Mouse (Mus musculus) layer of hippocampus, postnatal 10 days (tissue): Measurements from ENCODE around the gene Cdc27. TPM values are rescaled to one million over a fixed set of nuclear protein-coding genes. Genes with fewer than 3 reads are reported as not detected.
"Not testable (repeated sequence)": the region's sequence is repeated elsewhere in the genome, so short reads cannot be mapped to it uniquely, and the experiment has no call there.

Experiments
- DNase-seq, 2 experiments: peaks; one replicate each; pipeline ENCODE4 v3.0.0; 2021; ENCODE audit warnings: low spot score in 2 of 2
- total RNA-seq, 2 experiments: library from RNA; stranded (reverse); gene quantifications; 2 replicates each; pipeline ENCODE4 v1.2.3; 2021

The Cdc27 gene
- total RNA-seq, 2 experiments from 2014 or later, result 52.3 to 65.8 TPM

DNA sequence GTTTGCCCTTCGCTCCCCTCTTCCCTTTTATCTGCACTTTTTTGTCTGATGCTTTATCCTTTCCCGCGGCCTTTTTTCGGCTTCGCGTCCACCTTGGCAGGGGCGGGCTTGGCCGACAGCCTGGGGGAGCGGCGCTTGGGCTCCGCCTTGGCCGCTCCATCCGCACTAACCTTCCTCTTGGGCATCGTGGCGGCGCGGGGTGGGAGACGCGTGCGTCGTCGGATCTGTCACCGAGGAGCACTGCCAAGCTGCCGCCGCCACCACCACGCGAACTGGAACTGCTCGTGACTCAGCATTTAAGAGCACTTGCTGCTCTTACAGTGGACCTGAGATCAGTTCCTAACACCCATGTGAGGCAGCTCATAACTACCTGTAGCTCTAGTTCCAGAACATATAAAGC lies 21.0 kb upstream of the Cdc27 start:
- peak; percentile 40 to 43 for DNase-seq

DNA sequence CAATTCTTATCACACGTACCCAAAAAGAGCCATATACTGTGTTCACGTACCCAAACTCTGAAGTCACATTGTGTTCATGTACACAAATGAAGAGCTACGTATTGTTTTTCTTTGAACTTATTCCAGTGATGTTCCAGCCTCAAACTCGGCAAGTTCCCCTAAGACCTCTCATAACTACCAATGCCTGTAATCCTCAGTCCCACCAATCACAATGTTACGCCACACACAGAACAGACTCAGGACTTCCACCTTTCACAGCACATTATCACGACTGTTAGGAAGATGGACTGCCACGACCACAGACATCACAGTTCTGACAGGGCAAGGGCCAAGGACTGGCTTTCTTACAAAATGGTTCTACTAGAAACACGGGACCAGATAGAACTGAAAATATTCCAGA lies 20.1 kb upstream of the Cdc27 start:
- not testable (repeated sequence) for DNase-seq

DNA sequence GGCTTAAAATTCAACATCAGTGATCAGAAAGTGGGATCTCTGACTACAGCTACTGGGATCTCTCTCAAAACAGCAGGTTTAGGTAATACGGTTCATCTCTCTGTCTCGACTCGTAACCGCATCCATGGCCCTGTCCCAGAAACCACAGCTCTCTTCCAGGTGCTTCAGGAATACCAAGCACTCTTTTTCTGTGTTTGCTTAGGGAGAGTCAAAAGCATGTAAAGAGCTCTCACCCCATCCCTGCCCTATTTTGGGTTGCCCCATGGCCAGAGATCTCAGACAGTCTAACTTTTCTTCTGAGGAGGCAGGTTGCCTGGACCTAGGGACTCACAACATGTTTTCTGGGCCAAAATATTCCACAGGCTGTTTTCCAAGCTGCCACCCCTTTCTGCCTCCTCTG lies 17.9 kb upstream of the Cdc27 start:
- no peak for DNase-seq

DNA sequence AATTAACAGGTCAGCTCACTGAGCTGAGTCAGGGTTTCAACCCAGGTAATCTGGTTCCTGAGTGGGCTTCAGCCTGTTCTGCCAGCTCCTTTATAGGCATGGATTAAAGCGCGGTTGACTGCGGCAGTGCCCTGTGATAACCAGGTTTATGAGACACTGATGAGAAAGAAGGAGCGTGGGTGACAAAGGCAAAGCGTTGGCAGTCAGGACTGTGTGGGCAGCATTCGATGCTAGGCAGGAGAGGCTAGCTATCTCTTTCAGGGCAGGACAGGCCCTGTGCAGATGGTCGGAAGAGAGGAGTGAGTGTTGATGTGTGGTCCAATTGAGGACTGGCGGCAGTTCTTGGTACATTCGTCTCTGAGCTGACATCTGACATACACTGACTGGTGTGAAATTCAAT lies 17.3 kb upstream of the Cdc27 start:
- no peak for DNase-seq

DNA sequence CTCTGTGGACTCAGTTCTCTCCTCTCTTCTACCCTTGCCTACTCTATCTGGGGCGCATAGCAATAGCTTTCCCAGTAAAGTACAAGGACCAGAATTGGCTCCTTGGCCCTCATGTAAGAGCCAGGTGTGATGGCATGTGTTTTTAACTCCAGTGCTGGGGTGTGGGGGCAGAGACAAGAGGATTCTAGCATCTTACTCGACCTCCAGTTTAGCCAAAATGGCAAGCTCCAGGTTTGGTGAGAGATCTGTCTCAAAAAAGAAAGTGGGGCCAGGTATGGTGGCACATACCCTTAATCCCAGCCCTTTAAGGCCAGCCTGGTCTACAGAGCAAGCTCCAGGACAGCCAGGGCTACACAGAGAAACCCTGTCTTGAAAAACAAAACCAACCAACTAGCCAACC lies 16.4 kb upstream of the Cdc27 start:
- DNase-seq, result no peak

DNA sequence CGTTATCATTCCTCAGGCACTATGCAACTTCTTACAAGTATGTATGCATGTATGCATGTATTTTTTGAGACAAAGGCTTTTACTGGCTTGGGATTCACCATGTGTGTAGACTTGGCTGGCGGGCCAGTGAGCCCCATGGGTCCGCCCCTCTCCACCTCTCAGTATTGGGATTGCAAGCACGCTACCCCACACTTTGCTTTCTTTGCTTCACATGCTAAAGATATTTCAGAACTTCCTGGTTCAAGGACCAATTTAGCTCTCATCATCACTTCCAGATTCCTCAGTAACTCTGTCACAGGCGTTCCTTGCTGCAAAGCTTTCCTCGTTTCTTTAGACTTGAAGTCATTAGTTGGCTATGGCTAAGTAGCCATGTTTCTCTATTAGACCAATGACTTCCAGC lies 15.7 kb upstream of the Cdc27 start:
- no peak for DNase-seq

DNA sequence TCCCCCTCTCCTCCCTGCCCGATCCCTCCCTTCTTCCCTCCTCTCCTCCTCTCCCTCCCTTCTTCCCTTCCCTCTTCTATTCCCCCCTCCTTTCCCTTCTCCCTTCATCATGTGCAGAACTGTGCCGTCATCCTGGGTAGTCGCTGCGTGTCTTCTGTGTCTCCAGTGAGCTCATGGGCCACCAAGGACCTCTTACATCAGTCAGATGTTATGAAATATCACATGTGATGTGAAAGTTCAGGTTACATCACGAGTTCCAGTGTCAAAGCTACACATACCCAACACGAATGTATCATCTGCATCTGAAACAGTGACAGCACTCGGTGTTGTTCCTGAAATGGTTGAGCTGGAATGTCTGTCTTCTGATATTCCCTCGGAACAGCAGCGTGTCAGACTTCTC lies 14.8 kb upstream of the Cdc27 start:
- DNase-seq, result no peak

DNA sequence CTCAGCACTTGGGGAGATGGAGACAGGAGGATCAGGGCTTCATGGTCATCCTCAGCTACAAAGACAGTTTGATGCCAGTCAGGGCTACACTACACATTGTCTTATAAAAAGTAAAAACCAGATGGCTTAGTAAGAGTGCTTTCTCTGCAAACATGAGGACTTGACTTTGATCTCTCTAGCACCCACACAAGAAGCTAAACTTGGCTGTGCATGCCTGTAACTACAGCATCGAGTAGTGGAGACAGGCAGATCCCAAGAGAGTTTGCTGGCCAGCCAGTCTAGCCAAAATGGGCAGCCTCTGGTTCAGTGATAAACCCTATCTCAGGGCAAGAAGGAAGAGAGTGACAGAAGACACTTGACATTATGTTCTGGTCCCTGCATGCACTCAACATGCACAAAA lies 13.1 kb upstream of the Cdc27 start:
- DNase-seq, result no peak

DNA sequence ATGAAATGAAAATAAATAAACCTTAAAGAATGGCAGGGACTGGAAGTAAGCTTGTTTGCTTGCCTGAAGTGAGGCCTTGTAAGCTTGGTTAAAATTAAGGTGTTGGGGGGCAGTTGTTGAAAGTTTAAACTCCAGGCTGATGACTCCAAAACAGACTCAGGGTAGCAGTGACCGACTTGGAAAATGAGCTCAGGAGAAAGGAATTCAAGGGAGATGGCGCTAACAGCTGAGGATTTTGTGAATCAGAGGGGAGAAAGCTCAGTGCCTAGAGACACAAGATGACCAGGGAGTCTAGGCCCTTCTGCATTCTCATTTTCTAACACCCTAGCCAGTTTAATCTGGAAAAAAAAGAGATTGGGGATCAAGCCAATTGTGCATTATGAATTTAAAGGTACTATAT lies 10.6 kb upstream of the Cdc27 start:
- no peak for DNase-seq

DNA sequence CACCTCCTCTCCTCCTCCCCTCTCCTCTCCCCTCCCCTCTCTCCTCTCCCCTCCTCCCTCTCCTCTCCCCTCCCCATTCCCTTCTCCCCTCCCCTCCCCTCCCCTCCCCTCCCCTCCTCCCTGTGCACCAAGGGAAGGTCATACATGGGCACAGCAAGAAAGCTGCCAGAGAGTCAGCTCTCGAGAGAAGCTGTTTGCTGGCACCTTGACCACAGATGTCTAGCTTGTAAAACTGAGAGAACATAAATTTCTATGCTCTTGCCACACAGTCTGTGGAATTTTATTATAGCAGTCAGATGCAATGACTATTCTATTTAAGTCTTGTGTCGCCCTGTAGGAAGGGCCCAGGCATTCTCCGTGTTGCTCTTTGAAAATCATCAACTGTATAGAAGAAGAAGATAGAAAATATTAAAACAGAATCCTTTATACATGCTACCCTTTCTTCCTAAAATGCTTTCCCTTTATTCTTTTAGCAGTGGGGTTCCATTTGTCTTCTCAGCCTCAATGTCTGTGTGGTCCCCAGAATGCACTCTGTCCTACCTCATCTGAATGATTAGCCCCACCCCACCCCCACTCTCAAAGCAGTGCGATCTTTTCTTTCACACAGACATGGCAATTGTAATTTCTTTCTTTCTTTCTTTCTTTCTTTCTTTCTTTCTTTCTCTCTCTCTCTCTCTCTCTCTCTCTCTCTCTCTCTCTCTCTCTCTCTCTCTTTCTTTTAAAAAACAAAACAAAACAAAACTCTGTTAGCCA lies 8.4 kb upstream of the Cdc27 start:
- DNase-seq, result no peak

DNA sequence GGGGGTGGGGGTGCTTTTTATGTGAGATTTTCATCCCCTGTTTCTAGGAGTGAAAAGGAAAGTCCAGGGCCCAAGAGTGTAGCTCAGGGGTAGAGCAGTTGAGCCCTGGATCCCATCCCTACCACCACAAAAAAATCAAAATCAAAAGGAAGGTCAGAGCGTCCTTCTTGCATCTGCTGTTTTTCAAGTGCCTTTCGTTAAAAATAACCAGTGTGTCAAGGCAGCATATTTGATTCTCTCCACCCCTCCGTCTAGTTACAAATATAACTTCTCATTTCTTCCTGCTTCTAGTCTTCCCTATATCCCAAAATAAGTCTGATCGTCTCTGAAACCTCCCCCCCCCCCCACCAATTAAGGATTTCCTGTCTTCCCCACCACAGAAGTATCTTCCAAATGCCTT lies 7.6 kb upstream of the Cdc27 start:
- no peak for DNase-seq

DNA sequence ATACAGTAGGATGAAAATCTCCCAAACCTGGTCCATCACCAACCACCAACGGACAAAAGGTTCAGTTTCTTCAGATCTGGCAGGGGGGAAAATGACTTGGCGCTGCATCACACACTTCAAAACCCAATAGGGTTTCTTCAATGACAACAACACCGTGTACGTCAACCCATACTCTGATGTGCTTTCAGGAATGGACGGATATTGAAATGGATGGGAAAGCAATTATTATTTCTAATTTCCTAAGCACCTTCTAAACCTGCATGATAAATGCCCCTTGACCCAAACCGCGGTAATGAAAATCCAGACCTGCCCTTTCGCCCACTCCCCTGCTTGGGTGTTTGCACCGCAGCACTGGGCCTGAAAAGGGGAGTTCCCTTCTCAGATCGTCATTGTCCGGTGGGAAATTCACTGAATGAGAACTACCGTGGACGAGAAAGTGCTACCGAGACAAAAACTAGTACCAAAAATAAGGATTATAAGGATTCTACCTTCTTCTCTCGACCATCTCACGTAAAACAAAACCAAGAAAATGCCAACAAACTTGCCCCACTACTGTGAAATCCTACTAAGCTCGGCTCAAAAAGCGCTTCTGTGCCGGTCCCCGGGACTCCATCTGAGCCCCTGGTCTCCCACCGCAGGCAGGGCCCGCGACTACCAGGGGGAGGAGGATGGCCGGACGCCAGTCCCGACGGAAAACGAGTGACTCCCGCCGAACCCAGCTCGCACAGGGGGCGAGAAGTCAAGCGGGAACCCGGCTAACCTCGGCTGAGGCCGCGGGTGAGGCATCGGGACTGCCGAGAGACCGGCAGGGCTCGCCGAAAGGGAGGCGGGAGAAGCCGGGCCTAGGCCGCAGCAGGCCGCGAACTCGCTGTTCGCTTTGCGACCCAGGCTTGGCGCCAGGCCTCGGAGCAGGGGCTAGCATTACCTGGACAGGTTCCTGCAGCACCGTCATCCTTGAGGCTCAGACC lies 698 bp downstream of the Cdc27 start:
- DNase-seq, result peak; percentile 25 to 86

DNA sequence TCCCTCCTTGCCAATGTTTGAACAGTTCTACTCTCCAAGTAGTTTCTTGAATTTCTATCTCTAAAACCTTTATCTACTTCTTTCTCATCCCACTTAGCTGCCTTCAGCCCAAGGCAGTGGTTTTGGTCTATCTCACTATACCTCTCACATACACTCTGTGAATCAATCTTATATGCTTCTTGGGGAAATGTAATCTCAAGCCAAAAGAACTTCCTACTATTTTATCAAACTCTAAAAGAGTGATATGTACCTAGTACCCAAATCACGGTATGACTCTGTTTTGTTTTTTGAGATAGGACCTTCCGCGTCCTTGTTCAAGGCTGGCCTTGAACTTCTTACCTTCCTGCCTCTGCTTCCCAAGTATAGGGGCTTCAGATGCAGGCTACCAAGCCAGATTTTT lies 2.9 kb downstream of the Cdc27 start:
- no peak for DNase-seq

DNA sequence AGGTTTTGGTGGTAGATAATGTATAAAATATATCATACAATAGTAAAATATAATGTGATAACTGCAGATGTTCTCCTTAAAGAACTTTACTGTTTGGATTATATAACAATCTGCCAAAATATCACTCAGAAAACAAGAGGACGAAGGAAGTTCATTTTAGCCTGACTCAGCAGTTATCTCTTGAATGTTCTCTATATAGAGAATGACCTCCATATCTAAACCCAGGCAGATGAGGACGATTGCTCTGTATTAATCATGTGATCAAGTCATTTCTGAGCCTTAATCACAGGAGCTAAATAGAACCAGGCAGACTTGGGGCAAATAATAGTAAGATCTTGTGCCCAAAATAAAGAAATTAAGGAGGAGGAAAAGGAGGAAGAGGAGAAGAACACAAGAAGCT lies 5.9 kb downstream of the Cdc27 start:
- no peak for DNase-seq

DNA sequence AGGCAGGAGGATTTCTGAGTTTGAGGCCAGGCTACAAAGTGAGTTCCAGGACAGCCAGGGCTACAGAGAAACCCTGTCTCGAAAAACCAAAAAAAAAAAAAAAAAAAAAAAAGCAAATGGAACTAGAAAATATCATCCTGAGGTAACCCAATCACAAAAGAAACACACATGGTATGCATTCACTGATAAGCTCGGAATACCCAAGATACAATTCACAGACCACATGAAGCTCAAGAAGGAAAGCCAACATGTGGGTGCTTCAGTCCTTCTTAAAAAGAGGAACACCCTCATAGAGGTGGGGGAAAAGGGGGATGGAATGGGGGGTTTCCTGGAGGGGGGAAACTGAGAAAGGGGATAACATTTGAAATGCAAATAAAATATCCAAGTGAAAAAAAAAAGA lies 7.1 kb downstream of the Cdc27 start:
- not testable (repeated sequence) for DNase-seq

DNA sequence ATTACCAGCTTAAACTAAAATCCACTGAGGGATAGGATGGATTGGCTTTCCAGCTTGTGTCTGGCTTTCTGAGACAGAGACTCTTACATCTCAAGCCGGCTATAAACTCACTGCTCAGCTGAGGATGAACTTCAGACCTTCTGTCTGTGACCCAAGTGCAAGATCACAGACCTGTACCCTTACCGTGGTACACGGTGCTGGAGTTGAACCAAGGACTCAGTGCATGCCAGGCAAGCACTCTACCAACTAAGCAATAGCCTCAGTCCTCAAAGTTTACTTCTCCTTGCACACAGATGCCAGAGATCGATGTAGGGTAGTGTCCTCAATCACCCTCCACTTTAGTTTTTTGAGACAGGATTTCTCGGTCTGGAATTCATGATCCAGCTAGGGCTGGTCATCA lies 10.6 kb downstream of the Cdc27 start:
- no peak for DNase-seq

DNA sequence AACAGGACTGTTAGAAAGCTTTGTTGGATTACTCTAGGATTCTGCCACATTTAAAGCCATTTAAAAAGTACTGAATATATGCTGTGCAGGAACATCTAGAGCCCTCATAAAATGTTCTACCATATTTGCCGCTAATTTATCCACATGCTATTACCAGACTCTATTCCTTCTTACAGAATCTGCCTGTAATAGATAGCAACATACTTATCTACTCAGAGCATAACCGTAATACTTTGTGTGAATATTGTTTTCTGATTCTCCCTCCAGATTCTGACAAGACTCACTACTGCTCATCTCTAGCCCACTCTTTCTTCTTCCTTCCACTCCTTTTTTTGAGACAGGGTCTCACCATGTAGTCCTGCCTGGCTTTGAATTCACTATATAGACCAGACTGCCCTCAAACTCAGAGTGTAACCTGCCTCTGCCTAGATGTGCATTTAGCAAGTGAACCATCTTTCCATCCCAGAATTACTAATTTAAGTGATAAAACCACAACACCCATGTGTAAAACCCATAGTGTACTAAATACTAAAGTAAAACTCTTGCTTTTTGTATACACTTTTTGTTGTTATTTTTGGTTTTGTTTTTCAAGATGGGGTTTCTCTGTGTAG lies 12.4 kb downstream of the Cdc27 start:
- no peak for DNase-seq

DNA sequence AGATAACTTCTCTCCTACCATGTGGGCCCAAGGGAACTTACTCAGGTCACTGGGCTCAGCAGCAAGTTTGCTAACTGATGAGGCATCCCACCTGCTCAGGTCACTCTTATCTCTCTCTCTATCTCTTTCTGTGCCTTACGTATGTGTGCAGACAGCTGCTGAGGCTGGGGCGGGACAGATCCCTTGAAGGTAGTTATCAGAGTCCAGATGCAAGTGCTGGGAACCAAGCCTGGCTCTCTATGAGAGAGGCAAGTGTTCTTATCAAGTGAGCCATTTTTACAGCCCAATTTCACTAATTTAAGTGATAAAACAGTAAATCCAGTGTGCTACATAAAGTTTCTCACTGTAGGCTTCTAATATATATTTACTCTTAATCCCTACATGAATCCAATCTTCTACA lies 13.6 kb downstream of the Cdc27 start:
- DNase-seq, result no peak

DNA sequence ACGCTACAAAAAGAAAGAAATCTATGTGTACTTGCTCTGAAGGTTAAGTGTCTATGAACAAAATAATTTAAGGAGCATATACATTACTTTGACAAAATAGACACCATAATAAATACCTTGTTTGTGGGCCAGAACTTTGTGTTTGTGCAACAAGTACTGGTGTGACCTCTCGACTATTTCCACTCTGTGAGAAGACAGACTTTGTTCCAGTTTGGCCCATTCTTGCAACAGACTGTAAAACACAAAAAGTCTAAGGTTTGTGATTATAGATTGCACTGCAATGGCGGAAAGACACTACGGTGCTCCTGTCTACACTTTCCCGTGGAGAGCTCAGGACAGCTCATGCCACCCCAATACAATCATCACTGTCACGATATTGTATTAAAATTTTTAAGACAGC lies 24.5 kb downstream of the Cdc27 start:
- no peak for DNase-seq

DNA sequence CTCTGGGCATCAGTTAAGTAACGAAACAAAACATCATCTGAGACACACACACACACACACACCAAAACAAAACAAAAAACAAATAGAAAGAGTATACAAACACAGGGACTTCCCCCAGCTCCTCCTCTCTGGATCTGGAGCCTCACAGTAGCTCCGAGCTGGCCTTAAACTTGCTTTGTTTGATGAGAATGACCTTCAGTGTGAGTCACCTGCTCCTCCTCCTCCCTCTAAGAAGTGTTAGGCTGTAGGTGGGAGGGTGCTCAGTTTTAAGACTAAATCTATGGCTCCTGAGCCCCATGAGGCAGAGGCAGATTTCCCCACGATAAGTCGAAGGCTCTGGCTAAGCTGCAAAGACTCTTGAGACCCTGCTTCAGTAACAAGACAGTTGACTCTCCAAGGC lies 38.0 kb downstream of the Cdc27 start:
- DNase-seq, result no peak

DNA sequence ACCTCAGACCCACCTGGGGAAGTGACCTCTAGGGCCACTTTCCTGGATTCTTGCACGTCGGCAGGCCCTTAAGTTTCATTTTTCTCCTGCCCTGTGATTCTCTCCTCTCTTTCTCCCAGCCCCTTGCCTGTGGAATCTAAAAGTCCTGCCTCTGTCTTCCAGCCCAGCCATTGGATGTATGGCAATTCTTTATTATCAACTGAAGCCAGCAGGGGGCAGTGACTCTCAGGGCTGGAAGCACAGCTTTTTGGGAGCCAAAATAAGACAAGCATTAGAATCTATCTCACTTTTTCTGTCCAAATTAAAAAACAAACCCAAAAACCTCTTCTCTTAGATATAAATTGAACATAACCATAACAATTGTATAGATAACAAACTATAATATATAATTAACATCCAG lies 39.8 kb downstream of the Cdc27 start:
- peak; percentile 10 to 23 for DNase-seq

DNA sequence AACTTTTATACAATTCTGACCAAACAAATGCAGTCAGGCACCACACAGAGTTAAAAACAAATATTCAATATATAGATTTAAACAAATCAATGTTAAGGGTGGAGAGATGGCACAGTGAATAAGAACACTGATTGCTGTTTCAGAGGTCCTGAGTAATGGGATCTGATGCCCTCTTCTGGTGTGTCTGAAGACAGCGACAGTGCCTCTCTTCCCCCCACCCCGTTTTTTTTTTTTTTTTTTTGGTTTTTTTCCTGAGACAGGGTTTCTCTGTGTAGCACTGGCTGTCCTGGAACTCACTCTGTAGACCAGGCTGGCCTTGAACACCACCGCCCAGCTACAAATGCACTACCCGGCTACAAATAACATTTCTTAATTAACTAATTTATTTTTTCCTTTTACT lies 42.0 kb downstream of the Cdc27 start:
- no peak for DNase-seq
